Mouse (Mus musculus) hindbrain, embryonic 10.5 days (tissue): ENCODE results near the gene Zfp536. TPM values are rescaled to one million over a fixed set of nuclear protein-coding genes. Genes with fewer than 3 reads are reported as not detected.
"Not testable (repeated sequence)": the region's sequence is repeated elsewhere in the genome, so short reads cannot be mapped to it uniquely, and the experiment has no call there.

ENCODE experiments used
- DNase-seq: peaks from one replicate; pipeline ENCODE4 v3.0.0-alpha.2; 2017; ENCODE audit warnings: low spot score
- H3K27ac ChIP-seq: fragments of 300-500 bp; sonication (generic); 2 replicates; pipeline ENCODE4 v1.5.1; 2016; ENCODE audit warnings: mild to moderate bottlenecking, moderate library complexity
- H3K27me3 ChIP-seq: fragments of 300-500 bp; sonication (generic); 2 replicates; pipeline ENCODE4 v1.6.1; 2016; ENCODE audit warnings: mild to moderate bottlenecking; ENCODE audit not compliant: poor library complexity, insufficient read depth, severe bottlenecking
- H3K36me3 ChIP-seq: fragments of 300-500 bp; sonication (generic); 2 replicates; pipeline ENCODE4 v1.6.1; 2016; ENCODE audit warnings: mild to moderate bottlenecking, moderate library complexity
- H3K4me1 ChIP-seq: fragments of 300-500 bp; sonication (generic); replicated peaks from 2 replicates; pipeline ENCODE4 v1.6.1; 2016; ENCODE audit warnings: mild to moderate bottlenecking
- H3K4me3 ChIP-seq: fragments of 300-500 bp; sonication (generic); 2 replicates; pipeline ENCODE4 v1.5.1; 2016; ENCODE audit warnings: mild to moderate bottlenecking, moderate library complexity
- H3K9me3 ChIP-seq: fragments of 300-500 bp; sonication (generic); 2 replicates; pipeline ENCODE4 v1.6.1; 2016; ENCODE audit warnings: mild to moderate bottlenecking, moderate library complexity
- WGBS: fragments of 180-500 bp; shearing (Covaris S2); methylation state at CpG from one replicate; pipeline ENCODE4 v1.1.7; 2016; 5-methylcytosine and 5-hydroxymethylcytosine counted together
- polyA plus RNA-seq: library from polyadenylated mRNA; unstranded; fragments of >200 nt; fragmentation: Nextera tagmentation; extraction: Ambion mirVana; gene quantifications from 2 replicates; pipeline ENCODE4 v1.2.1, GENCODE M21; 2016

Zfp536 gene
- polyA plus RNA-seq, 1 experiment from 2014 or later = 40.7 TPM

DNA sequence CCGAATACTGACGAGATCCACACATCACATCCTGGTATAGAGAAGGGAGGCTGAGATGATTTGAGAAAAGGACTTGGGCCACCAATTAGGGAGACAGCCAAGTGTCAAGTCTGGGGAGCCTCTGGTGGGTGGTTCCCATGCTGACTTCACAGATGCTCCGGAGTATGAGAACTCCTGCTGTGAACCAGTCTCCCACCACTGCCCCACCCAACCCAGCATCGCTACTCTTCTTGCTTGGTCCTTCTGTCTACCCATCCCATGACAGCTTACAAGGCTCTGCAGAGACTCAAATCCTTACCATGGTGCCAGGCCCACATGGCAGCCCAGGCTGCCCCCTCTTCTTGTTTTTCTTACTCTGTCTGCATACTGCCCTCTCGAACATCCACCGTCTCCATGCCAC is 165.5 kb downstream of the Zfp536 start:
- Histone ChIP-seq H3K36me3 (peaks cover 19% of the 10 kb centered on the region), H3K9me3 (0 out of 2 replicates have a peak, but pooled peaks cover 3% of the 10 kb centered on the region), H3K27ac (no peak overlapping the region), H3K4me1 (peaks cover 18% of the 10 kb centered on the region), H3K27me3 (no peaks in the 10 kb centered on the region), H3K4me3 (no peak overlapping the region)
- WGBS = 93% methylated on average over 6 of the region's 6 CpGs
- no peak for DNase-seq

- 85% methylated on average over 5 of the region's 5 CpGs for WGBS
- Histone ChIP-seq H3K4me3 (no peak overlapping the region), H3K36me3 (peaks cover 19% of the 10 kb centered on the region), H3K27me3 (no peaks in the 10 kb centered on the region), H3K27ac (no peak overlapping the region), H3K4me1 (peaks cover 32% of the 10 kb centered on the region), H3K9me3 (0 out of 2 replicates have a peak, but pooled peaks cover 3% of the 10 kb centered on the region)
- no peak for DNase-seq
These were observed 167.0 kb downstream of the Zfp536 start for GRCm38 (mm10) chr7:37606472-37606871.

DNA sequence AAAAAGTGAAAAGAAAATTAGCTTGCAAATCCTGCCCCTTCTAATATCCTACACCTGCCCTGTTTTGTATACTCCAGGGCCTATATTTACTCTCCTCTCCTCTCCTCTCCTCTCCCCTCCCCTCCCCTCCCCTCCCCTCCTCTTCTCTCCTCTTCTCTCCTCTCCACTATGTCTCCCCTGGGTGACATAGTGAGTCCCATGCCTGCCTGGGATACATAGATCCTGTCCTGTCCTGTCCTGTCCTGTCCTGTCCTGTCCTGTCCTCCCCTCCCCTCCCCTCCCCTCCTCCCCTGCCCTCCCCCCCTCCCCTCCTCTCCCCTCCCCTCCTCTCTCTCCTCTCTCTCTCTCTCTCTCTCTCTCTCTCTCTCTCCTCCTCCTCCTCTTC is 169.9 kb downstream of the Zfp536 start:
- H3K4me3 ChIP-seq, H3K27me3 ChIP-seq, H3K9me3 ChIP-seq, DNase-seq: not testable (repeated sequence)
- H3K4me1 ChIP-seq = peaks cover 51% of the 10 kb centered on the region
- peaks cover 19% of the 10 kb centered on the region for H3K36me3 ChIP-seq
- H3K27ac ChIP-seq = peak overlapping the region; percentile 35; the same call in 1 of the 2 replicates

DNA sequence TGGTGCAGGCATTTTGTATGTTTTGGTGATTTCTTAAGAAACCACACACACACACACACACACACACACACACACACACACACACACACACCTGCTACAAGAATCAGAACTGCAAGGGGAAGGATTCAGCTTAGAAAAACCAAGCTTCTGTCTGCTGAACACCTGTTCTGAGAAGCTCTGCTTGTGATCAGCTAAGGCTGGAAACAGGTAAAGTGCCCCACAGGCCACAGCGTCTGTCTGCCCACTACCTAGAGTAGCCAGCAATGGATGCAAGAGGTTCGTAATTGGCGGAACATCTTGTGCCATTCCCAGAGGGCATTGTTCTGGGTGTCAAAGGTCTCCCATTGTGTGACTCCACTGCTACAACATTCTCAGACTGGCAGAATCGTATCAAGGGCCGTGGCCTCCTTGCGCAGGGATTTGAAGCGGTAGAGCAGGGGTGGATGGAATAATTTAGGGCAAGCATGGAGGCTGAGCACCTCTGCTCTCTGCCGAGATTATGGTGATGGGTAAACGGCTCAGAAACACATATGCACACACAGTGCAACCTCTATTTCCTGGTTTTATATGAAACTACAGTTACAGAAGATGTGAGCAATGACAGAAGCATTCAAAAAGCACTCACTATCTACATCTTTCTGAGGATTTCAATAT is 170.4 kb downstream of the Zfp536 start:
- peak overlapping the region; percentile 35 for H3K27ac ChIP-seq
- peak; percentile 57 for DNase-seq
- 20% methylated on average over 9 of the region's 9 CpGs for WGBS
- no peak overlapping the region for H3K4me3 ChIP-seq
- peaks cover 51% of the 10 kb centered on the region for H3K4me1 ChIP-seq
- no peaks in the 10 kb centered on the region for H3K27me3 ChIP-seq
- H3K9me3 ChIP-seq = 0 out of 2 replicates have a peak, but pooled peaks cover 3% of the 10 kb centered on the region
- peaks cover 15% of the 10 kb centered on the region for H3K36me3 ChIP-seq

- H3K36me3 ChIP-seq = no peaks in the 10 kb centered on the region
- H3K27ac ChIP-seq = no peak overlapping the region
- H3K4me1 ChIP-seq = peaks cover 51% of the 10 kb centered on the region
- WGBS = 83% methylated on average over 4 of the region's 4 CpGs
- no peaks in the 10 kb centered on the region for H3K9me3 ChIP-seq
- H3K4me3 ChIP-seq = no peak overlapping the region
- H3K27me3 ChIP-seq = no peaks in the 10 kb centered on the region
- DNase-seq = no peak
These were observed 173.1 kb downstream of the Zfp536 start for GRCm38 (mm10) chr7:37600318-37600717.

- no peak for DNase-seq
- H3K4me3 ChIP-seq = no peak overlapping the region
- 70% methylated on average over 12 of the region's 12 CpGs for WGBS
- H3K27me3 ChIP-seq = no peaks in the 10 kb centered on the region
- no peak overlapping the region for H3K27ac ChIP-seq
- peaks cover 22% of the 10 kb centered on the region for H3K4me1 ChIP-seq
- H3K9me3 ChIP-seq = no peaks in the 10 kb centered on the region
- peaks cover 5% of the 10 kb centered on the region; the same call in 1 of the 2 replicates for H3K36me3 ChIP-seq
These were observed 179.0 kb downstream of the Zfp536 start for GRCm38 (mm10) chr7:37594211-37595030.

DNA sequence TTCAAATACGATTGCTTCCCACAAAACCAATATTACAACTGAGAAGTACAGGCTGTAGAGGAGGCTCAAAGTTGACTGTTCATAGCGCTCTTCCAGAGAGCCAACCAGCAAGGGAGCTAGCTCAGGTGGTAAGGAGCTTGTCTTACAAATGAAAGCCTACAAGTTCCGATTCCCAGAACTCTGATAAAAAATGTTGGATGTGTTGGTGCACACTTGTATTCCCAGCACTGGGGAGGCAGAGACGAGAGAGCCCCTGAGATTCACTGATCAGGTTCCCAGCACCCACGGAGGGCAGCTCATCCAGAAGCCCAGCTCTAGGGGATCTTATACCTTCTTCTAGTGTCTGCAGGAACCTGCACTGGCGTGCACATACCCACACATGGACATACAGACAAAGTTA is 179.9 kb downstream of the Zfp536 start:
- peaks cover 5% of the 10 kb centered on the region; the same call in 1 of the 2 replicates for H3K36me3 ChIP-seq
- no peaks in the 10 kb centered on the region for H3K27me3 ChIP-seq
- no peak overlapping the region for H3K4me3 ChIP-seq
- WGBS = 89% methylated on average over 6 of the region's 6 CpGs
- H3K9me3 ChIP-seq = no peaks in the 10 kb centered on the region
- no peak for DNase-seq
- H3K4me1 ChIP-seq = peaks cover 20% of the 10 kb centered on the region
- H3K27ac ChIP-seq = no peak overlapping the region

- WGBS = 89% methylated on average over 13 of the region's 13 CpGs
- DNase-seq = no peak
- Histone ChIP-seq H3K4me3 (no peak overlapping the region), H3K9me3 (no peaks in the 10 kb centered on the region), H3K4me1 (peaks cover 13% of the 10 kb centered on the region), H3K27me3 (no peaks in the 10 kb centered on the region), H3K36me3 (no peaks in the 10 kb centered on the region), H3K27ac (no peak overlapping the region)
These were observed 186.7 kb downstream of the Zfp536 start for GRCm38 (mm10) chr7:37586694-37587093.

- Histone ChIP-seq H3K27ac (no peak overlapping the region; the same call in 1 of the 2 replicates), H3K4me1 (peaks cover 10% of the 10 kb centered on the region), H3K9me3 (no peaks in the 10 kb centered on the region), H3K27me3 (no peaks in the 10 kb centered on the region), H3K4me3 (no peak overlapping the region), H3K36me3 (no peaks in the 10 kb centered on the region)
- 87% methylated on average over 3 of the region's 3 CpGs for WGBS
- no peak for DNase-seq
These were observed 192.2 kb downstream of the Zfp536 start for GRCm38 (mm10) chr7:37581262-37581661.

DNA sequence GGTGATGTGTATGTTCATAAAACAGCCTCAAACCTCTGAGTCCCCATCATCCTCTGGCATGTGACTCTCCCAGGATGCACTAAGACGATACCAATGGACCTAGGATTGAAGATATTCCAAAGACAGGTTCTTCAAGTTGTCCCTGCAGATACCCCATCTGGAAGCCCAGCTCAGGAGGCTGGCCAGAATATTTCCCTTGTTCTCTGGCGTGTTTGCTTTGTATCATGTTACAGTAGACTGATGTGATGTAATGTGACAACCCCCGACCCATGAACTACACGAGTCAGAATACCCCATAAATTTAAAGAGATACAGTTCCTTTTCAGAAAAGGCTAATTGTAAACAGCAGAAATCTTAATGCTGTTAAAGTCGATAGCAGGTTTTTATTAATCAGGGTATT is 192.9 kb downstream of the Zfp536 start:
- no peaks in the 10 kb centered on the region for H3K9me3 ChIP-seq
- 61% methylated on average over 5 of the region's 5 CpGs for WGBS
- no peaks in the 10 kb centered on the region for H3K27me3 ChIP-seq
- peaks cover 10% of the 10 kb centered on the region for H3K4me1 ChIP-seq
- peak; percentile 12 for DNase-seq
- no peak overlapping the region for H3K27ac ChIP-seq
- no peak overlapping the region for H3K4me3 ChIP-seq
- H3K36me3 ChIP-seq = no peaks in the 10 kb centered on the region

- no peak overlapping the region for H3K4me3 ChIP-seq
- H3K36me3 ChIP-seq = peaks cover 42% of the 10 kb centered on the region
- no peaks in the 10 kb centered on the region for H3K9me3 ChIP-seq
- H3K27ac ChIP-seq = no peak overlapping the region
- peaks cover 39% of the 10 kb centered on the region for H3K4me1 ChIP-seq
- 96% methylated on average over 7 of the region's 7 CpGs for WGBS
- H3K27me3 ChIP-seq = peaks cover 9% of the 10 kb centered on the region; the same call in 1 of the 2 replicates
- no peak for DNase-seq
These were observed 201.4 kb downstream of the Zfp536 start for GRCm38 (mm10) chr7:37572021-37572420.

DNA sequence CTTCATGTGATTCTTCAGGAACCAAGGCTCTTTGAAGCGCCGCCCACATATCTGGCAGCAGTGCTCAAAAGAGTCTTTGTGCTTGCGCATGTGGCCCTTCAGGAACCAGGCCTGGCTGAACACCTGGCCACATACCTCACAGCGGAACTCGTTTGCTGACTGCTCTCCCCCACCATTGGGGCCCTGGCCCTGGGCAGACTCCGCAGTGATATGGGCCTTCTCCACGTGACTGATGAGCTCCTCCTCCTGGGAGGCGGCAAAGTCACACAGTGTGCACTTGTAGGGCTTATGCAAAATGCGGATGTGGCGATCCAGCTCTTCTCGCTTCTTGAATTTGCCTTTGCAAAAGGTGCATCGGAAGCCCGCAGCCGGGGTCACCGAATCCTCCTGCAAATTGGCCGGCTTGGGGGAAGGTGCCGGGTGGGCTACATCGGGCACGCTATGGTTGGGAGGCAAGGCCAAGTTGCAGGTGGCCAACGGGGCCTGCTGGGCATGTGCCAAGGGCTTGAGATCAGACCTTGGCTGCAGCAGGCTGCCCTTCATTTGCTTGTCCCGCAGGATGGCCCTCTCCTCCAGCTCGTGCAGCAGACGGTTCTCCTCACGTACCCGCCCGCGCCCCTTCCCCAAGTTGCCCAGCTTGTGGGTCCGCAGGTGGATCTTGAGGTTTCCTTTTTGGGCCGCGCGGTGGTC is 204.5 kb downstream of the Zfp536 start:
- Histone ChIP-seq H3K4me1 (peaks cover 66% of the 10 kb centered on the region), H3K9me3 (no peaks in the 10 kb centered on the region), H3K27ac (peak overlapping the region; percentile 41; the same call in 1 of the 2 replicates), H3K4me3 (no peak overlapping the region), H3K36me3 (peaks cover 44% of the 10 kb centered on the region), H3K27me3 (peaks cover 9% of the 10 kb centered on the region; the same call in 1 of the 2 replicates)
- 75% methylated on average over 31 of the region's 31 CpGs for WGBS
- no peak for DNase-seq
